9 mouse cellular contexts compared by ENCODE assay signal in the genomic region with DNA sequence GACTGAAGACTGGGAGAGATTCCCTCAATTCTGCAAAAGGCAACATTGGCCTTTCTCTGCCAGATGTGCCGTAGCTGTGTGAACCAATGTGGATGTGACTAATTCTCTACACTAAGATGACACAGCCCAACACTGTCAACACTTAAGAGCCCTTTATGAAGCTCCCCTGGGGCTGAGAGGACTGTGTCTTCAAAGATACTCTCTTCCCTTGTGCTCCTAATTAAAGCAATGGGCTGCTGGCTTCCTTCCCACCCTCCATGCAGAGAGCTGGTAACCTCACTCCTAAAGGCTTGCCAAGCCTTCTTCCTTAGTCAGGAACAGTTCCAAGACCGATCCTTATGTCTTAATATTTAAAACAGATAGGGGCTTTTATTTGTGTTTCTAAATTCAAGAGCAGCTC.
DNase-seq lines count a peak whose midpoint lies in the region; ATAC-seq lines count a peak whose summit lies in the region.
"Had no signal": no experiment of that assay in that cellular context is flagged by ENCODE, and none has a peak within 500 bp of the region (broad histone marks: within the 10 kb centered on the region; RNA-seq: fewer than 3 reads in every experiment).

No protein-coding gene starts in this region.

- intact Hi-C loops in left cerebral cortex, postnatal 25 days (cut with DNase I): no loop called here

- peak; percentile 57 for DNase-seq in Muller cell, postnatal 12 days (ENCODE audit: inconsistent ontology term)
- DNase-seq in cerebellum, postnatal 10 days: peak; percentile 94
- DNase-seq in left cerebral cortex, postnatal 25 days (ENCODE audit: low spot score in 2 of 2): peak; percentile 35 to 55
- DNase-seq in urinary bladder, adult 2 months (ENCODE audit: low spot score): no peak
- DNase-seq in urinary bladder, postnatal 4 days (ENCODE audit: low spot score in 2 of 2): no peak

- no peaks in the 10 kb centered on the region for H3K9me3 ChIP-seq in hindbrain, embryonic 15.5 days
- no peaks in the 10 kb centered on the region for H3K9me3 ChIP-seq in hindbrain, embryonic 13.5 days

- H3K36me3 ChIP-seq in hindbrain, embryonic 15.5 days: no peaks in the 10 kb centered on the region
- no peaks in the 10 kb centered on the region for H3K36me3 ChIP-seq in hindbrain, embryonic 13.5 days

- no peak overlapping the region for H3K4me3 ChIP-seq in hindbrain, embryonic 15.5 days
- H3K4me3 ChIP-seq in hindbrain, embryonic 13.5 days: no peak overlapping the region
- H3K4me3 ChIP-seq: erythroblast, embryonic 14.5 days had no signal

- 55% methylated on average over 2 of the region's 2 CpGs for WGBS in hindbrain, embryonic 15.5 days
- WGBS in hindbrain, embryonic 13.5 days: 71% methylated on average over 2 of the region's 2 CpGs

- ATAC-seq in hindbrain, embryonic 15.5 days (ENCODE audit: low FRiP score, low read depth): peak; percentile 72
- no peak for ATAC-seq in hindbrain, embryonic 13.5 days (ENCODE audit: low FRiP score)
- ATAC-seq in megakaryocyte, adult 5-6 weeks (ENCODE audit: poor library complexity, severe bottlenecking): no peak

- no peak overlapping the region for H3K27ac ChIP-seq in hindbrain, embryonic 15.5 days (replicated peaks)
- H3K27ac ChIP-seq in hindbrain, embryonic 13.5 days: no peak overlapping the region

- H3K4me1 ChIP-seq in hindbrain, embryonic 15.5 days (replicated peaks): no peaks in the 10 kb centered on the region
- H3K4me1 ChIP-seq in hindbrain, embryonic 13.5 days (replicated peaks): no peaks in the 10 kb centered on the region

- no peak overlapping the region for H3K9ac ChIP-seq in hindbrain, embryonic 15.5 days
- no peak overlapping the region for H3K9ac ChIP-seq in hindbrain, embryonic 13.5 days

- no peak overlapping the region for H3K4me2 ChIP-seq in hindbrain, embryonic 15.5 days
- no peak overlapping the region for H3K4me2 ChIP-seq in hindbrain, embryonic 13.5 days

- no peaks in the 10 kb centered on the region for H3K27me3 ChIP-seq in hindbrain, embryonic 15.5 days
- H3K27me3 ChIP-seq in hindbrain, embryonic 13.5 days: no peaks in the 10 kb centered on the region

Comparison
In these comparisons a context has a peak if more than half of its experiments do, and no peak if none do; other contexts are left out.
1. DNase-seq: peak in Muller cell, postnatal 12 days (single experiment), cerebellum, postnatal 10 days (2 of 2) and left cerebral cortex, postnatal 25 days (2 of 2); none in urinary bladder, adult 2 months (single experiment) and urinary bladder, postnatal 4 days (0 of 2).